Mouse (Mus musculus): ENCODE results near the gene Casz1. TPM values are rescaled to one million over a fixed set of nuclear protein-coding genes. Genes with fewer than 3 reads are reported as not detected.

The Casz1 gene
- polyA plus RNA-seq (2015; fragmentation: Nextera tagmentation; extraction: Ambion mirVana) = 0.68 and 1.1 TPM in 2 replicates

- Histone ChIP-seq H3K4me2 (replicated peaks) (peak within 1 kb of the TSS; percentile 90), H3K4me3 (peak within 1 kb of the TSS; percentile 48), H3K27ac (replicated peaks) (no peak within 1 kb of the TSS), H3K36me3 (no peaks in the 10 kb centered on the region), H3K9ac (replicated peaks) (peak within 1 kb of the TSS; percentile 28), H3K27me3 (peaks cover 59% of the 10 kb centered on the region), H3K9me3 (no peaks in the 10 kb centered on the region), H3K4me1 (peaks cover 41% of the 10 kb centered on the region)
- ATAC-seq (replicated peaks) = peak; percentile 86
- WGBS = under 1% methylated on average over 66 of the region's 68 CpGs
Observed at GRCm38 (mm10) chr4:148804137-148804779, at the start of gene Casz1. Casz1 (plus strand) TSS chr4:148804429.

DNA sequence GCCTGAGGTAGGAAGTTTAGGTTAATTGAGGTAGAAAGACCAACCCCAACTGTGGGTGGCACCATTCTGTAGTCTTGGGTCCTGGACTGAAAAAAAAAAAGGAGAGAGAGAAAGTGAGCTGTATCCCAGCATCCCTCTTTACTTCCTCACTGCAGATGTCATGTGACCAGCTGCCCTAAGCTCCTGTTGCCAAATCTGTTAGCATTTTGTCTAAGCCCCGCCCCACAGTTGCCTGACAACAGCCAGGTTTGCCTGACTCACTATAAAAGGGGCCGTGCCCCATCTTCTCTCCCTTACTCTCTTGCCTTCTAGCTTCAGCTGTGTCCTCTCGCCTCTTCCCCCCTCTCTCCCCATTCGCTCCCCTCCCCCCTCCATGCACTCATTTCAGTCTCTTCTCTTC is 45.4 kb upstream of the Casz1 start:
- Histone ChIP-seq H3K36me3 (no peaks in the 10 kb centered on the region), H3K4me2 (replicated peaks) (no peak overlapping the region), H3K27ac (replicated peaks) (no peak overlapping the region), H3K9me3 (no peaks in the 10 kb centered on the region), H3K4me1 (no peaks in the 10 kb centered on the region), H3K4me3 (no peak overlapping the region), H3K27me3 (no peaks in the 10 kb centered on the region), H3K9ac (replicated peaks) (no peak overlapping the region)
- no peak for ATAC-seq (replicated peaks)
- 43% methylated on average over 4 of the region's 4 CpGs for WGBS

- Histone ChIP-seq H3K27ac (replicated peaks) (no peak overlapping the region), H3K4me2 (replicated peaks) (no peak overlapping the region), H3K9me3 (no peaks in the 10 kb centered on the region), H3K36me3 (no peaks in the 10 kb centered on the region), H3K4me3 (no peak overlapping the region), H3K9ac (replicated peaks) (no peak overlapping the region), H3K27me3 (no peaks in the 10 kb centered on the region), H3K4me1 (no peaks in the 10 kb centered on the region)
- no peak for ATAC-seq (replicated peaks)
- 89% methylated on average over 7 of the region's 7 CpGs for WGBS
Observed at GRCm38 (mm10) chr4:148760152-148760551, 44.1 kb upstream of the Casz1 start.

GRCm38 (mm10) chr4:148766021-148766775 is 38.0 kb upstream of the Casz1 start:
- H3K4me2 ChIP-seq (replicated peaks) = no peak overlapping the region
- no peak overlapping the region for H3K9ac ChIP-seq (replicated peaks)
- peaks cover 4% of the 10 kb centered on the region; the same call in 1 of the 2 replicates for H3K27me3 ChIP-seq
- no peak overlapping the region for H3K4me3 ChIP-seq
- H3K27ac ChIP-seq (replicated peaks) = no peak overlapping the region
- H3K36me3 ChIP-seq = no peaks in the 10 kb centered on the region
- no peaks in the 10 kb centered on the region for H3K9me3 ChIP-seq
- H3K4me1 ChIP-seq = peaks cover 38% of the 10 kb centered on the region
- WGBS = 39% methylated on average over 21 of the region's 21 CpGs
- no peak for ATAC-seq (replicated peaks)

- Histone ChIP-seq H3K27me3 (peaks cover 12% of the 10 kb centered on the region; the same call in 1 of the 2 replicates), H3K4me1 (peaks cover 47% of the 10 kb centered on the region), H3K27ac (replicated peaks) (peak overlapping the region; percentile 31), H3K4me2 (replicated peaks) (no peak overlapping the region), H3K4me3 (no peak overlapping the region), H3K9ac (replicated peaks) (no peak overlapping the region), H3K9me3 (no peaks in the 10 kb centered on the region), H3K36me3 (no peaks in the 10 kb centered on the region)
- WGBS = 15% methylated on average over 8 of the region's 8 CpGs
- peak; percentile 53 for ATAC-seq (replicated peaks)
Observed at GRCm38 (mm10) chr4:148767655-148768305, 36.4 kb upstream of the Casz1 start.

DNA sequence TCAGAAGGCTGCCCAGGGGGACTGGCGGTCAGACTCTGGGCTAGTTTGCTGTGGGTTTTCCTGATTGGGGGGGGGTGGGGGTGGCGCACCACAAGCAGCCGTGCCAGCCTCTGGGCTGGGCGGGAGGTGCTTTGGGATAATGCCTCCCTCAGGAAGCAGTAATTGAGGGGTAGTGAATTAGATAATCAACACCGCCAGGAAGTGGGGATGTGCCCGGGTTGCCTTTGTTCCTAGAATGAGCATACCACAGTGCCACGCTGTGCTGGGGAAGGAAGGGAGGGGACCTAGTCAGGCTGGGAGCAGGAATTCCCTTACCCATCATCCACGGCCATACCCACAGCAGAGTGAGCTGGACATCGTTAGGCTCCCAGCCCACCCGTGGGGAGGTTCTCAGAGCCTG is 35.6 kb upstream of the Casz1 start:
- Histone ChIP-seq H3K27me3 (peaks cover 12% of the 10 kb centered on the region; the same call in 1 of the 2 replicates), H3K4me2 (replicated peaks) (no peak overlapping the region), H3K9me3 (no peaks in the 10 kb centered on the region), H3K9ac (replicated peaks) (no peak overlapping the region), H3K36me3 (no peaks in the 10 kb centered on the region), H3K27ac (replicated peaks) (peak overlapping the region; percentile 31), H3K4me3 (no peak overlapping the region), H3K4me1 (peaks cover 47% of the 10 kb centered on the region)
- peak; percentile 49; the same call in 1 of the 2 replicates for ATAC-seq (replicated peaks)
- WGBS = 16% methylated on average over 10 of the region's 10 CpGs

GRCm38 (mm10) chr4:148770582-148771408 is 33.4 kb upstream of the Casz1 start:
- Histone ChIP-seq H3K4me1 (peaks cover 55% of the 10 kb centered on the region), H3K4me2 (replicated peaks) (no peak overlapping the region; the same call in 1 of the 2 replicates), H3K9ac (replicated peaks) (no peak overlapping the region), H3K4me3 (no peak overlapping the region), H3K9me3 (no peaks in the 10 kb centered on the region), H3K27me3 (peaks cover 12% of the 10 kb centered on the region; the same call in 1 of the 2 replicates), H3K36me3 (no peaks in the 10 kb centered on the region), H3K27ac (replicated peaks) (no peak overlapping the region)
- 5% methylated on average over 21 of the region's 21 CpGs for WGBS
- ATAC-seq (replicated peaks) = peak; percentile 29

DNA sequence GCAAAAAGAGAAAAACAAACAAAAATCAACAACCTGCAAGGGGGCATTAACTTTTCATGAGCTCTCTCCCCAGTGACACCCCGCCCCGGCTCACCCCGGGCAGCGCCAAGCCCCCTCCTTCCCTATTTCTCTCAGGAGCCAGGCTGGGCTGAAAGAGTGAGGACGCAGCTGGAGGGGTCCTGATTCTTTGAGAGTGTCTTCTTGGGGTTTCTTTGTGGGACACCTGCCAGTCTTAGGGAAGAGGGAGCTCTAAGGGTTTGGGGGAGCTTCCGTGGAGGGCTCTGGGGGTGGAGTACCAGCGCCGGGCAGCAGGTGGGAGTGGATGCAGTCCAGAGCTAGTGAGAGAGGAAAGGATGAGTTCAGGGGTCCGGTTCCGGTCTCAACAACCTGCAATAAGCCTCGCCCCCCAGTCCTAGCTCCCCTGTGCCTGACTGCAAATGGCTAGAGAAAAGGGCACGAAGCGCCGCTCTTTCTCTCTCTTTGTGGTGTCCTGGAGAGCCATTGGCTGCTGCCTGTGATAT is 32.8 kb upstream of the Casz1 start:
- Histone ChIP-seq H3K27ac (replicated peaks) (no peak overlapping the region), H3K27me3 (peaks cover 12% of the 10 kb centered on the region; the same call in 1 of the 2 replicates), H3K9me3 (no peaks in the 10 kb centered on the region), H3K4me2 (replicated peaks) (peak overlapping the region; percentile 30), H3K4me3 (no peak overlapping the region), H3K9ac (replicated peaks) (0 out of 2 replicates have a peak overlapping the region, but pooled peaks have one; percentile 3), H3K4me1 (peaks cover 51% of the 10 kb centered on the region), H3K36me3 (no peaks in the 10 kb centered on the region)
- WGBS = 2% methylated on average over 14 of the region's 14 CpGs
- ATAC-seq (replicated peaks) = no peak; the same call in 1 of the 2 replicates

- Histone ChIP-seq H3K4me2 (replicated peaks) (no peak overlapping the region), H3K27ac (replicated peaks) (no peak overlapping the region), H3K36me3 (no peaks in the 10 kb centered on the region), H3K4me1 (peaks cover 41% of the 10 kb centered on the region), H3K9me3 (no peaks in the 10 kb centered on the region), H3K4me3 (no peak overlapping the region), H3K27me3 (peaks cover 12% of the 10 kb centered on the region; the same call in 1 of the 2 replicates), H3K9ac (replicated peaks) (no peak overlapping the region)
- WGBS = 92% methylated on average over 6 of the region's 6 CpGs
- no peak for ATAC-seq (replicated peaks)
Observed at GRCm38 (mm10) chr4:148772658-148773057, 31.6 kb upstream of the Casz1 start.

- peaks cover 29% of the 10 kb centered on the region for H3K4me1 ChIP-seq
- H3K9ac ChIP-seq (replicated peaks) = no peak overlapping the region
- no peaks in the 10 kb centered on the region for H3K9me3 ChIP-seq
- no peak for ATAC-seq (replicated peaks)
- WGBS = 85% methylated on average over 6 of the region's 6 CpGs
- no peak overlapping the region for H3K27ac ChIP-seq (replicated peaks)
- H3K36me3 ChIP-seq = no peaks in the 10 kb centered on the region
- no peak overlapping the region for H3K4me3 ChIP-seq
- H3K4me2 ChIP-seq (replicated peaks) = no peak overlapping the region
- H3K27me3 ChIP-seq = peaks cover 12% of the 10 kb centered on the region; the same call in 1 of the 2 replicates
Observed at GRCm38 (mm10) chr4:148774036-148774435, 30.2 kb upstream of the Casz1 start.
